Mouse (Mus musculus): ENCODE data around the gene Gm17359.

Gene Gm17359

GRCm38 (mm10) chr3:79358721-79359120, 22.3 kb downstream of the Gm17359 start:
- DNase-seq = peak; percentile 55

- DNase-seq = no peak
Measured at GRCm38 (mm10) chr3:79360317-79361101, 24.0 kb downstream of the Gm17359 start.

GRCm38 (mm10) chr3:79366098-79366497, 29.6 kb downstream of the Gm17359 start:
- no peak for DNase-seq

GRCm38 (mm10) chr3:79368306-79368705, 31.8 kb downstream of the Gm17359 start:
- DNase-seq = peak; percentile 23

GRCm38 (mm10) chr3:79370385-79370929, 34.0 kb downstream of the Gm17359 start:
- DNase-seq = no peak

- DNase-seq = peak; percentile 60
Measured at GRCm38 (mm10) chr3:79371506-79372195, 35.2 kb downstream of the Gm17359 start.

- peak; percentile 17 for DNase-seq
Measured at GRCm38 (mm10) chr3:79373930-79374329, 37.5 kb downstream of the Gm17359 start.

- DNase-seq = no peak
Measured at GRCm38 (mm10) chr3:79378086-79378485, 41.6 kb downstream of the Gm17359 start.

- peak; percentile 22 for DNase-seq
Measured at GRCm38 (mm10) chr3:79379255-79379836, 42.9 kb downstream of the Gm17359 start.

GRCm38 (mm10) chr3:79379873-79380595, 43.6 kb downstream of the Gm17359 start:
- DNase-seq = no peak

- DNase-seq = no peak
Measured at GRCm38 (mm10) chr3:79381398-79381797, 44.9 kb downstream of the Gm17359 start.

- no peak for DNase-seq
Measured at GRCm38 (mm10) chr3:79385434-79386029, 49.1 kb downstream of the Gm17359 start.

GRCm38 (mm10) chr3:79389081-79389480, 52.6 kb downstream of the Gm17359 start:
- DNase-seq = no peak

- DNase-seq = no peak
Measured at GRCm38 (mm10) chr3:79400552-79400951, 64.1 kb downstream of the Gm17359 start.

- no peak for DNase-seq
Measured at GRCm38 (mm10) chr3:79402056-79402455, 65.6 kb downstream of the Gm17359 start.

GRCm38 (mm10) chr3:79408546-79408945, 72.1 kb downstream of the Gm17359 start:
- DNase-seq = no peak

- DNase-seq = peak; percentile 74
Measured at GRCm38 (mm10) chr3:79409927-79410628, 73.6 kb downstream of the Gm17359 start.

- peak; percentile 81 for DNase-seq
Measured at GRCm38 (mm10) chr3:79410629-79410995, 74.2 kb downstream of the Gm17359 start.

GRCm38 (mm10) chr3:79411666-79412065, 75.2 kb downstream of the Gm17359 start:
- no peak for DNase-seq

- no peak for DNase-seq
Measured at GRCm38 (mm10) chr3:79413492-79413891, 77.0 kb downstream of the Gm17359 start.

GRCm38 (mm10) chr3:79415081-79415480, 78.6 kb downstream of the Gm17359 start:
- DNase-seq = no peak

GRCm38 (mm10) chr3:79415929-79416328, 79.5 kb downstream of the Gm17359 start:
- DNase-seq = no peak

Data from retina, postnatal 1 day (tissue).